Mouse (Mus musculus) liver, embryonic 14.5 days (tissue): ENCODE data around the gene Mrpl45. TPM values are rescaled to one million over a fixed set of nuclear protein-coding genes. Genes with fewer than 3 reads are reported as not detected.
"Not testable (repeated sequence)": the region's sequence is repeated elsewhere in the genome, so short reads cannot be mapped to it uniquely, and the experiment has no call there.

Experiments used
- ATAC-seq: fragments of 200-750 bp; cut with Nextera tagmentation; 2 replicates; pipeline ENCODE4 v1.8.0; 2017; ENCODE audit warnings: moderate number of reproducible peaks, mild to moderate bottlenecking, moderate library complexity; ENCODE audit not compliant: insufficient read depth
- DNase-seq, 3 experiments: peaks; one replicate each; pipeline ENCODE4 v3.0.0-alpha.2; 2012 to 2013; ENCODE audit warnings: low read depth in 3 of 3, low spot score in 3 of 3
- H3K27ac ChIP-seq: fragments of 300-500 bp; sonication (generic); 2 replicates; pipeline ENCODE4 v1.5.1; 2014; ENCODE audit warnings: moderate library complexity, mild to moderate bottlenecking, control low read depth, inconsistent platforms
- H3K27me3 ChIP-seq: fragments of 300-500 bp; sonication (generic); 2 replicates; pipeline ENCODE4 v1.6.1; 2014; ENCODE audit warnings: mild to moderate bottlenecking, low read length, moderate library complexity; ENCODE audit not compliant: control insufficient read depth, insufficient read depth
- H3K36me3 ChIP-seq: fragments of 300-500 bp; sonication (generic); replicated peaks from 2 replicates; pipeline ENCODE4 v1.6.1; 2014; ENCODE audit warnings: low read depth; ENCODE audit not compliant: control insufficient read depth, insufficient read depth
- H3K4me1 ChIP-seq, 2 experiments: fragments of 200-500 bp in 1 of 2; fragments of 300-500 bp in 1 of 2; sonication (generic) in 1 of 2; replicated peaks; 2 replicates each; pipeline ENCODE4 v1.6.1; 2012 to 2014; ENCODE audit warnings: antibody characterized with exemption in 1 of 2, inconsistent platforms in 1 of 2, low read length in 1 of 2; ENCODE audit not compliant: control insufficient read depth in 2 of 2, insufficient read depth in 2 of 2
- H3K4me2 ChIP-seq: fragments of 300-500 bp; sonication (generic); 2 replicates; pipeline ENCODE4 v1.6.1; 2014; ENCODE audit warnings: low read depth, mild to moderate bottlenecking, control low read depth, moderate library complexity
- H3K4me3 ChIP-seq, 2 experiments: fragments of 200-500 bp in 1 of 2; fragments of 300-500 bp in 1 of 2; sonication (generic) in 1 of 2; 2 replicates each; pipeline ENCODE4 v1.5.1; 2012 to 2014; ENCODE audit warnings: low read depth in 2 of 2, low read length in 2 of 2, mild to moderate bottlenecking in 2 of 2, control low read depth in 1 of 2, inconsistent platforms in 1 of 2, moderate library complexity in 1 of 2; ENCODE audit not compliant: insufficient read depth in 1 of 2
- H3K9ac ChIP-seq: fragments of 300-500 bp; sonication (generic); replicated peaks from 2 replicates; pipeline ENCODE4 v1.6.1; 2014; ENCODE audit warnings: mild to moderate bottlenecking, control low read depth, moderate library complexity
- H3K9me3 ChIP-seq: fragments of 300-500 bp; sonication (generic); 2 replicates; pipeline ENCODE4 v1.6.1; 2016; ENCODE audit warnings: low read length, mixed read lengths; ENCODE audit not compliant: control insufficient read depth
- CTCF ChIP-seq: IDR thresholded peaks from 2 replicates; pipeline ENCODE4 v1.5.1; 2016; ENCODE audit warnings: antibody characterized with exemption, low read depth, control low read depth
- EP300 ChIP-seq: IDR thresholded peaks from 2 replicates; pipeline ENCODE4 v1.6.1; 2016; ENCODE audit warnings: antibody characterized with exemption, low read depth
- WGBS: fragments of 180-500 bp; shearing (Covaris S2); extraction: QIAGEN DNeasy Blood & Tissue Kit; methylation state at CpG from one replicate; pipeline ENCODE4 v1.1.7; 2014; ENCODE audit not compliant: insufficient replicate concordance; 5-methylcytosine and 5-hydroxymethylcytosine counted together
- polyA plus RNA-seq, 2 experiments: library from polyadenylated mRNA; depleted of rRNA in 1 of 2; stranded (reverse) in 1 of 2; unstranded in 1 of 2; fragments of >200 nt; fragmentation: Nextera tagmentation in 1 of 2; extraction: Ambion mirVana in 1 of 2; gene quantifications; 2 replicates each; pipeline versions ENCODE4 v1.2.1 to v1.2.3; 2012 to 2014

Gene Mrpl45
- polyA plus RNA-seq (2012; rRNA removed) = 7.7 and 13.1 TPM in 2 replicates
- 22.8 and 26.4 TPM in 2 replicates for polyA plus RNA-seq (2014; fragmentation: Nextera tagmentation; extraction: Ambion mirVana)

- Histone ChIP-seq H3K27me3 (peaks cover 9% of the 10 kb centered on the region), H3K9me3 (no peaks in the 10 kb centered on the region), H3K27ac (peak within 1 kb of the TSS; percentile 62), H3K4me2 (peak within 1 kb of the TSS; percentile 88), H3K4me1 (peaks cover 9 to 11% of the 10 kb centered on the region in 2 experiments), H3K36me3 (peaks cover 5% of the 10 kb centered on the region), H3K9ac (peak within 1 kb of the TSS; percentile 62), H3K4me3 (peak within 1 kb of the TSS; percentile 62 to 91)
- DNase-seq (peak; percentile 97), ATAC-seq (peak; percentile 95)
- under 1% methylated on average over 50 of the region's 50 CpGs for WGBS
- TF ChIP-seq EP300 (0 out of 2 replicates have a peak, but pooled peaks have one; percentile 5), CTCF (no peak)
Measured at GRCm38 (mm10) chr11:97315504-97316503, at the start of gene Mrpl45. Gene Mrpl45 (plus strand): TSS chr11:97315716.

GRCm38 (mm10) chr11:97266544-97266943 lies 49.0 kb upstream of the Mrpl45 start:
- not testable (repeated sequence) for H3K27ac ChIP-seq, H3K4me2 ChIP-seq, H3K4me1 ChIP-seq, H3K36me3 ChIP-seq, H3K9me3 ChIP-seq, DNase-seq, H3K27me3 ChIP-seq, H3K9ac ChIP-seq, H3K4me3 ChIP-seq, ATAC-seq
- WGBS = 72% methylated on average over 1 of the region's 1 CpGs

- WGBS = 54% methylated on average over 2 of the region's 2 CpGs
- not testable (repeated sequence) for H3K9ac ChIP-seq, H3K4me3 ChIP-seq, H3K36me3 ChIP-seq, H3K27me3 ChIP-seq, H3K27ac ChIP-seq, DNase-seq, H3K4me2 ChIP-seq, H3K9me3 ChIP-seq, H3K4me1 ChIP-seq, ATAC-seq
- peak; percentile 30; the same call in 1 of the 2 replicates for TF ChIP-seq CTCF
Measured at GRCm38 (mm10) chr11:97270004-97270403, 45.5 kb upstream of the Mrpl45 start.

GRCm38 (mm10) chr11:97272835-97273234 lies 42.7 kb upstream of the Mrpl45 start:
- Histone ChIP-seq H3K4me3 (no peak overlapping the region), H3K4me2 (no peak overlapping the region), H3K36me3 (no peaks in the 10 kb centered on the region), H3K4me1 (peaks cover 0 to 2% of the 10 kb centered on the region in 2 experiments; a peak in 2 of 4 replicates), H3K27ac (no peak overlapping the region), H3K9ac (no peak overlapping the region), H3K27me3 (no peaks in the 10 kb centered on the region), H3K9me3 (no peaks in the 10 kb centered on the region)
- WGBS = 88% methylated on average over 4 of the region's 4 CpGs
- ATAC-seq (no peak), DNase-seq (no peak)
- TF ChIP-seq EP300 (no peak), CTCF (no peak)

GRCm38 (mm10) chr11:97273613-97274012 lies 41.9 kb upstream of the Mrpl45 start:
- no peak overlapping the region for H3K4me2 ChIP-seq
- H3K36me3 ChIP-seq = no peaks in the 10 kb centered on the region
- ATAC-seq (no peak), DNase-seq (no peak)
- H3K4me3 ChIP-seq = no peak overlapping the region
- H3K4me1 ChIP-seq = peaks cover 1 to 4% of the 10 kb centered on the region in 2 experiments
- H3K9me3 ChIP-seq = no peaks in the 10 kb centered on the region
- WGBS = 63% methylated on average over 5 of the region's 5 CpGs
- H3K27ac ChIP-seq = no peak overlapping the region
- TF ChIP-seq EP300 (no peak), CTCF (0 out of 2 replicates have a peak, but pooled peaks have one; percentile 25)
- H3K9ac ChIP-seq = no peak overlapping the region
- H3K27me3 ChIP-seq = no peaks in the 10 kb centered on the region

DNA sequence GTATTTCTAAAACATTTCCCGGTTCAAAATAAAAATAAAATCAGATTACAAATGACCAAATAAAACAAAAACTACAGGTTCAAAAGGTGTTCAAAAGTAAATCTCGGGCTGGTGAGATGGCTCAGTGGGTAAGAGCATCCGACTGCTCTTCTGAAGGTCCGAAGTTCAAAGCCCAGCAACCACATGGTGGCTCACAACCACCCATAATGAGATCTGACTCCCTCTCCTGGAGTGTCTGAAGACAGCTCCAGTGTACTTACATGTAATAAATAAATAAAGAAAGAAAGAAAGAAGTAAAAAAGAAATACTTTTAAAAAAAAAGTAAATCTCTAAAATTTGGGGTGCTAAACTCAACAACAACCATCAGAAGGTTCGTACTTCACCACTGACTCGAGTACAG lies 40.6 kb upstream of the Mrpl45 start:
- H3K4me1 ChIP-seq = peaks cover 3 to 10% of the 10 kb centered on the region in 2 experiments
- not testable (repeated sequence) for H3K9ac ChIP-seq, H3K4me2 ChIP-seq, H3K4me3 ChIP-seq, ATAC-seq, H3K36me3 ChIP-seq, H3K27ac ChIP-seq, DNase-seq, H3K9me3 ChIP-seq, H3K27me3 ChIP-seq
- WGBS = 76% methylated on average over 6 of the region's 6 CpGs
